9 mouse cellular contexts compared by ENCODE assay signal in genomic region chr2:38950281-38950719, GRCm38 (mm10). TPM values are rescaled to one million over a fixed set of nuclear protein-coding genes. Genes with fewer than 3 reads are reported as not detected.
A peak's percentile ranks its signal among the peaks of the same experiment; 100 is the strongest.
DNase-seq lines count a peak whose midpoint lies in the region; ATAC-seq and TF ChIP-seq lines count a peak whose summit lies in the region.
"Had no signal": no experiment of that assay in that cellular context is flagged by ENCODE, and none has a peak within 500 bp of the region (broad histone marks: within the 10 kb centered on the region; RNA-seq: fewer than 3 reads in every experiment).

No protein-coding gene starts in this region.

- no peaks in the 10 kb centered on the region for H3K79me2 ChIP-seq in liver, adult 2 months (ENCODE audit: control insufficient read depth, insufficient read depth, low read length)

- H3K36me3 ChIP-seq in limb, embryonic 14.5 days (ENCODE audit: control insufficient read depth, insufficient read depth, low read length), result no peaks in the 10 kb centered on the region
- H3K36me3 ChIP-seq in limb, embryonic 10.5 days, result no peaks in the 10 kb centered on the region
- no peaks in the 10 kb centered on the region for H3K36me3 ChIP-seq in kidney, postnatal 0 days (ENCODE audit: insufficient read depth, low read length)
- no peaks in the 10 kb centered on the region for H3K36me3 ChIP-seq in liver, adult 2 months (ENCODE audit: control insufficient read depth, insufficient read depth, low read length)
- H3K36me3 ChIP-seq: limb, embryonic 13.5 days had no signal

- no peak overlapping the region for H3K9ac ChIP-seq in limb, embryonic 14.5 days (ENCODE audit: low read depth, low read length, severe bottlenecking)
- H3K9ac ChIP-seq in kidney, postnatal 0 days (ENCODE audit: low read depth, low read length), result no peak overlapping the region
- no peak overlapping the region for H3K9ac ChIP-seq in liver, adult 2 months (ENCODE audit: low read depth, low read length)
- H3K9ac ChIP-seq: limb, embryonic 13.5 days had no signal

- no peaks in the 10 kb centered on the region for H3K9me3 ChIP-seq in limb, embryonic 14.5 days (ENCODE audit: control insufficient read depth, low read length)
- H3K9me3 ChIP-seq in limb, embryonic 10.5 days (replicated peaks), result no peaks in the 10 kb centered on the region
- H3K9me3 ChIP-seq in kidney, postnatal 0 days (replicated peaks; ENCODE audit: low read length), result no peaks in the 10 kb centered on the region
- H3K9me3 ChIP-seq: limb, embryonic 13.5 days had no signal

- 78% methylated on average over 7 of the region's 7 CpGs for WGBS in limb, embryonic 14.5 days
- 90% methylated on average over 7 of the region's 7 CpGs for WGBS in limb, embryonic 10.5 days
- 63% methylated on average over 7 of the region's 7 CpGs for WGBS in kidney, postnatal 0 days
- 41% methylated on average over 7 of the region's 7 CpGs for WGBS in liver, adult 2 months
- WGBS in olfactory bulb, adult 2 months, result 16% methylated on average over 7 of the region's 7 CpGs

- DNase-seq in limb, embryonic 14.5 days (ENCODE audit: low spot score), result no peak
- no peak for DNase-seq in limb, embryonic 10.5 days (ENCODE audit: low spot score)
- peak; percentile 79 to 87 for DNase-seq in cerebellum, postnatal 25 days
- DNase-seq in heart, adult 18-20 months, result peak; percentile 89 to 93
- DNase-seq in kidney, postnatal 0 days (ENCODE audit: low spot score), result peak; percentile 33
- DNase-seq in liver, adult 2 months (ENCODE audit: extremely low read depth, low read depth, low spot score), result peak; percentile 70
- no peak for DNase-seq in embryo, embryonic 9.5 days (ENCODE audit: extremely low spot score)

- TF ChIP-seq POLR2A in limb, embryonic 14.5 days (IDR thresholded peaks at IDR 0.05; ENCODE audit: borderline replicate concordance, extremely low read depth, insufficient read depth, insufficient read length), result no peak
- no peak for TF ChIP-seq POLR2A in liver, adult 2 months (IDR thresholded peaks at IDR 0.05; ENCODE audit: extremely low read depth, insufficient read depth, low read length)
- TF ChIP-seq POLR2A in olfactory bulb, adult 2 months (IDR thresholded peaks at IDR 0.05; ENCODE audit: insufficient read depth, low read depth, low read length), result no peak

- H3K4me3 ChIP-seq in limb, embryonic 14.5 days (replicated peaks; ENCODE audit: low read length), result no peak overlapping the region
- no peak overlapping the region for H3K4me3 ChIP-seq in limb, embryonic 10.5 days
- no peak overlapping the region for H3K4me3 ChIP-seq in kidney, postnatal 0 days (replicated peaks; ENCODE audit: low read depth, low read length)
- no peak overlapping the region for H3K4me3 ChIP-seq in liver, adult 2 months (ENCODE audit: insufficient read depth, low read depth, low read length)
- H3K4me3 ChIP-seq in olfactory bulb, adult 2 months (ENCODE audit: insufficient read depth, low read depth, low read length), result no peak overlapping the region
- H3K4me3 ChIP-seq: limb, embryonic 13.5 days had no signal

- no peak overlapping the region for H3K4me2 ChIP-seq in limb, embryonic 14.5 days (replicated peaks; ENCODE audit: low read depth, low read length, severe bottlenecking)
- no peak overlapping the region for H3K4me2 ChIP-seq in kidney, postnatal 0 days (ENCODE audit: low read length)
- H3K4me2 ChIP-seq: limb, embryonic 13.5 days had no signal

- no peak for TF ChIP-seq CTCF in kidney, postnatal 0 days (IDR thresholded peaks at IDR 0.05; ENCODE audit: low read depth)
- no peak for TF ChIP-seq CTCF in liver, adult 2 months (IDR thresholded peaks at IDR 0.05; ENCODE audit: low read depth, low read length)
- TF ChIP-seq CTCF in olfactory bulb, adult 2 months (IDR thresholded peaks at IDR 0.05; ENCODE audit: insufficient read depth, low read depth, low read length), result no peak

- H3K27me3 ChIP-seq in limb, embryonic 14.5 days (ENCODE audit: control insufficient read depth, insufficient read depth, low read length), result no peaks in the 10 kb centered on the region
- H3K27me3 ChIP-seq in limb, embryonic 10.5 days (ENCODE audit: low read depth, poor library complexity, severe bottlenecking), result no peaks in the 10 kb centered on the region
- no peaks in the 10 kb centered on the region for H3K27me3 ChIP-seq in kidney, postnatal 0 days (ENCODE audit: insufficient read depth, low read length)
- H3K27me3 ChIP-seq in liver, adult 2 months (ENCODE audit: control insufficient read depth, insufficient read depth, low read length), result no peaks in the 10 kb centered on the region
- H3K27me3 ChIP-seq: limb, embryonic 13.5 days had no signal

- H3K27ac ChIP-seq in limb, embryonic 14.5 days (replicated peaks; ENCODE audit: low read depth, low read length), result no peak overlapping the region
- no peak overlapping the region for H3K27ac ChIP-seq in limb, embryonic 10.5 days
- H3K27ac ChIP-seq in kidney, postnatal 0 days, result 0 out of 2 replicates have a peak overlapping the region, but pooled peaks have one; percentile 10
- H3K27ac ChIP-seq in liver, adult 2 months (replicated peaks; ENCODE audit: insufficient read depth, low read depth, low read length), result no peak overlapping the region
- peak overlapping the region; percentile 7; the same call in 1 of the 2 replicates for H3K27ac ChIP-seq in olfactory bulb, adult 2 months (ENCODE audit: insufficient read depth, low read depth, low read length)
- H3K27ac ChIP-seq: limb, embryonic 13.5 days had no signal

- H3K4me1 ChIP-seq in limb, embryonic 14.5 days (ENCODE audit: control insufficient read depth, insufficient read depth, low read length), result no peaks in the 10 kb centered on the region
- H3K4me1 ChIP-seq in limb, embryonic 10.5 days, result peaks cover 9% of the 10 kb centered on the region; the same call in 1 of the 2 replicates
- H3K4me1 ChIP-seq in kidney, postnatal 0 days (replicated peaks; ENCODE audit: insufficient read depth, low read length), result no peaks in the 10 kb centered on the region
- H3K4me1 ChIP-seq in liver, adult 2 months (ENCODE audit: control insufficient read depth, insufficient read depth, low read length), result no peaks in the 10 kb centered on the region
- peaks cover 12% of the 10 kb centered on the region for H3K4me1 ChIP-seq in olfactory bulb, adult 2 months (ENCODE audit: control insufficient read depth, insufficient read depth, low read length)
- H3K4me1 ChIP-seq: limb, embryonic 13.5 days had no signal

- 0 out of 2 replicates have a peak, but pooled peaks have one; percentile 26 for ATAC-seq in limb, embryonic 14.5 days (ENCODE audit: low FRiP score, low read depth)
- ATAC-seq in kidney, postnatal 0 days (replicated peaks; ENCODE audit: low FRiP score, low read depth), result peak; percentile 43; the same call in 1 of the 2 replicates

RNA-seq across cellular contexts. Expression of gene Olfml2a, which starts 18.5 kb away (rescaled TPM):
- polyA plus RNA-seq in limb, embryonic 14.5 days (2012; rRNA removed), result 7.6 and 8.1 TPM in 2 replicates
- 7.8 and 8.9 TPM in 2 replicates for polyA plus RNA-seq in limb, embryonic 14.5 days (2014; fragmentation: Nextera tagmentation; extraction: Ambion mirVana)
- 1.6 and 2.7 TPM in 2 replicates for polyA plus RNA-seq in limb, embryonic 10.5 days (2016; fragmentation: Nextera tagmentation; extraction: Ambion mirVana)
- 1 to 10 TPM; 2.9 to 4.8 TPM for total RNA-seq in heart, adult 18-20 months (2021)
- polyA plus RNA-seq in kidney, postnatal 0 days (2015; fragmentation: Nextera tagmentation; extraction: Ambion mirVana), result 2.4 and 2.7 TPM in 2 replicates
- 0.09 and 0.13 TPM in 2 replicates for total RNA-seq in liver, adult 2 months (2014; rRNA removed)
- 0.07 and 0.09 TPM in 2 replicates for polyA plus RNA-seq in liver, adult 2 months (2012; rRNA removed)
- polyA plus RNA-seq in olfactory bulb, adult 2 months (2012; ENCODE audit: insufficient read depth, insufficient read length, low replicate concordance, missing spikeins), result not detected in 2 replicates

RNA-seq across cellular contexts. Expression of gene Nr6a1, which starts 22.8 kb away (rescaled TPM):
- polyA plus RNA-seq in limb, embryonic 14.5 days (2012; rRNA removed), result 2.4 and 2.7 TPM in 2 replicates
- polyA plus RNA-seq in limb, embryonic 14.5 days (2014; fragmentation: Nextera tagmentation; extraction: Ambion mirVana), result 1.2 and 2.3 TPM in 2 replicates
- 1.9 and 4.8 TPM in 2 replicates for polyA plus RNA-seq in limb, embryonic 10.5 days (2016; fragmentation: Nextera tagmentation; extraction: Ambion mirVana)
- total RNA-seq in heart, adult 18-20 months (2021), result 1 to 10 TPM in 1 of 2 experiments, under 1 TPM in 1; 0.82 to 1.2 TPM
- 0.51 TPM in 2 replicates for polyA plus RNA-seq in kidney, postnatal 0 days (2015; fragmentation: Nextera tagmentation; extraction: Ambion mirVana)
- total RNA-seq in liver, adult 2 months (2014; rRNA removed), result 14.8 and 21.1 TPM in 2 replicates
- polyA plus RNA-seq in liver, adult 2 months (2012; rRNA removed), result 5.9 and 7.6 TPM in 2 replicates
- polyA plus RNA-seq in olfactory bulb, adult 2 months (2012; ENCODE audit: insufficient read depth, insufficient read length, low replicate concordance, missing spikeins), result not detected in 2 replicates

RNA-seq across cellular contexts. Expression of gene Wdr38, which starts 47.0 kb away (rescaled TPM):
- polyA plus RNA-seq in limb, embryonic 14.5 days (2012; rRNA removed), result 0.58 and 0.98 TPM in 2 replicates
- polyA plus RNA-seq in limb, embryonic 14.5 days (2014; fragmentation: Nextera tagmentation; extraction: Ambion mirVana), result 1.3 TPM in 2 replicates
- 1.3 and 1.6 TPM in 2 replicates for polyA plus RNA-seq in limb, embryonic 10.5 days (2016; fragmentation: Nextera tagmentation; extraction: Ambion mirVana)
- total RNA-seq in heart, adult 18-20 months (2021), result under 1 TPM in 1 of 2 experiments, not detected in 1; 0.18 TPM
- polyA plus RNA-seq in kidney, postnatal 0 days (2015; fragmentation: Nextera tagmentation; extraction: Ambion mirVana), result 1.5 and 1.6 TPM in 2 replicates
- 0.55 and 0.67 TPM in 2 replicates for total RNA-seq in liver, adult 2 months (2014; rRNA removed)
- 0.34 TPM in 2 replicates for polyA plus RNA-seq in liver, adult 2 months (2012; rRNA removed)
- polyA plus RNA-seq in olfactory bulb, adult 2 months (2012; ENCODE audit: insufficient read depth, insufficient read length, low replicate concordance, missing spikeins), result not detected in 2 replicates

RNA-seq across cellular contexts. Expression of gene Arpc5l, which starts 54.8 kb away (rescaled TPM):
- polyA plus RNA-seq in limb, embryonic 14.5 days (2012; rRNA removed), result 49.8 and 61.7 TPM in 2 replicates
- polyA plus RNA-seq in limb, embryonic 14.5 days (2014; fragmentation: Nextera tagmentation; extraction: Ambion mirVana), result 116 and 122 TPM in 2 replicates
- 116 and 129 TPM in 2 replicates for polyA plus RNA-seq in limb, embryonic 10.5 days (2016; fragmentation: Nextera tagmentation; extraction: Ambion mirVana)
- 100 to 1,000 TPM in 1 of 2 experiments, 10 to 100 TPM in 1; 96.6 to 115 TPM for total RNA-seq in heart, adult 18-20 months (2021)
- 133 and 135 TPM in 2 replicates for polyA plus RNA-seq in kidney, postnatal 0 days (2015; fragmentation: Nextera tagmentation; extraction: Ambion mirVana)
- 41.2 and 45.1 TPM in 2 replicates for total RNA-seq in liver, adult 2 months (2014; rRNA removed)
- 21.3 and 25.7 TPM in 2 replicates for polyA plus RNA-seq in liver, adult 2 months (2012; rRNA removed)
- not detected in 2 replicates for polyA plus RNA-seq in olfactory bulb, adult 2 months (2012; ENCODE audit: insufficient read depth, insufficient read length, low replicate concordance, missing spikeins)

RNA-seq across cellular contexts. Expression of gene Rpl35, which starts 55.1 kb away (rescaled TPM):
- polyA plus RNA-seq in limb, embryonic 14.5 days (2012; rRNA removed), result 448 and 806 TPM in 2 replicates
- polyA plus RNA-seq in limb, embryonic 14.5 days (2014; fragmentation: Nextera tagmentation; extraction: Ambion mirVana), result 1,031 and 1,116 TPM in 2 replicates
- polyA plus RNA-seq in limb, embryonic 10.5 days (2016; fragmentation: Nextera tagmentation; extraction: Ambion mirVana), result 939 and 1,103 TPM in 2 replicates
- total RNA-seq in heart, adult 18-20 months (2021), result 100 to 1,000 TPM; 336 to 368 TPM
- 1,056 and 1,199 TPM in 2 replicates for polyA plus RNA-seq in kidney, postnatal 0 days (2015; fragmentation: Nextera tagmentation; extraction: Ambion mirVana)
- total RNA-seq in liver, adult 2 months (2014; rRNA removed), result 179 and 183 TPM in 2 replicates
- polyA plus RNA-seq in liver, adult 2 months (2012; rRNA removed), result 56.9 and 60.6 TPM in 2 replicates
- polyA plus RNA-seq in olfactory bulb, adult 2 months (2012; ENCODE audit: insufficient read depth, insufficient read length, low replicate concordance, missing spikeins), result not detected in 2 replicates

Comparison
In these comparisons a context has a peak if more than half of its experiments do, and no peak if none do; other contexts are left out.
1. DNase-seq: peak in cerebellum, postnatal 25 days (2 of 2), heart, adult 18-20 months (2 of 2), kidney, postnatal 0 days (single experiment) and liver, adult 2 months (single experiment); none in limb, embryonic 14.5 days (single experiment), limb, embryonic 10.5 days (single experiment) and embryo, embryonic 9.5 days (single experiment).
2. H3K27ac ChIP-seq: peak in kidney, postnatal 0 days (single experiment) and olfactory bulb, adult 2 months (single experiment); none in limb, embryonic 14.5 days (single experiment), limb, embryonic 10.5 days (single experiment) and liver, adult 2 months (single experiment).